Mouse (Mus musculus) embryo, embryonic 9.5 days (tissue): ENCODE measurements around the gene Gcm1.
"Not testable (repeated sequence)": the region's sequence is repeated elsewhere in the genome, so short reads cannot be mapped to it uniquely, and the experiment has no call there.

Experiments used
- DNase-seq: peaks from one replicate; pipeline ENCODE4 v3.0.0-alpha.2; 2017; ENCODE audit errors: extremely low spot score

Gene Gcm1

DNA sequence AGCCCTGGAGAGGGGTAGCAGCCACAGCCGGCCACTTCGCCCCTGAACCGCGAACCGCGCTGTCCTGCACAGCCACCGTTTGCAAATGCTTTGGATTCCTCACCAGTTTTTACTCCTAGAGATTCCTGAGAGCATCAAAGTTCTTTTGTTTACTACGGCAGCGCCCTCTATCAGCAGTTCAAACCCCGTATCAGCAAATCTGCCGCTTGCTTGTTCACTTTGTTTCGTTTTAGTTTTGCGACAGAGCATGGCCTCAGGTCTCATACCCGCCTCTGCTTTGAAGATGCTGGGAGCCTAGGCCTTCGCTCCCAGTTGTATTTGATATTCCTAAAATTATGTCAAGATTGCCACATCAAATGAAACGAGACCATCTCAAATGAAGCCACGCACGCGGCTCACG, 5.0 kb upstream of the Gcm1 start:
- DNase-seq: no peak

DNA sequence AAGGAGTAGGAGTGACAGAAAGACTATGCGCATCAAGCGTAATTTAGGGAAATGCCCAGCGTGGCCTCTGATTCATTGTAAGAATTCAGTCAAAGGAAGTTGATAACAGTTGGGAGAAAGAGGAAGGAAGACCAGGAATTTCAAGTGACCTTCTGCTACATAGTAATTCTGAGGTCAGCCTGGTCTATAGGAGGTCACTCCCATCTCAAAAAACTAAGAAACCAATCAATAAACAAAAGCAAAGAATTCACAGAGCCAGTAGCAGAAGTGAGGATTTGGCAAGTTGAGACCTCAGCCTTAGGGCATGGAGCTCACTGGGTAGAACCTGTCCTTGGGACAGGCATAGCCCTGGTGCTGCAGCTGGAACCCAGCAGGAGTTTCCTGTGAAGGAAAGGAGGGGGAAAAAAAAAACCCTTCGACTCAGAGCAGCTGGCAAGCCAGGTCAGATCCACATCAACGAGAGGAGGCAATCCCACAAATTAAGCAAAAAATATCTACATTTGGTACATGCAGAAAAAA, 1.2 kb upstream of the Gcm1 start:
- DNase-seq: no peak

DNA sequence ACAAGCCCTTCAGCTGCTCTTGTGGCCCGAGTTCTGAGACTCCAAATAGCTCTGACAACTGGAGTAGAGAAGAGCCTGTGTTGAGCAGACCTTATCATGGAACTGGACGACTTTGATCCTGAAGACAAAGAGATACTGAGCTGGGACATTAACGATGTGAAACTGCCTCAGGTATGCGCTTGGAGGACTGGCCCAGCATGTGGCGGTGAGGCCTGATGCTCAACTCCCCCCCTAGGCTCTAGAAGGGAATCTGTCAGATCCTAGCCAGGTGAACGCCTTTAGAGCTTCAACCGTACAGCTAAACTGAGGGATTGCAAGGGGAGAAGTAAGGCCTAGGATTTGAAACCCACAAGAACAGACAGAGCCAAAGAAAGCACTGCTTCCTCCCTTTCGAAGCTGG, 2.1 kb downstream of the Gcm1 start:
- DNase-seq: no peak

DNA sequence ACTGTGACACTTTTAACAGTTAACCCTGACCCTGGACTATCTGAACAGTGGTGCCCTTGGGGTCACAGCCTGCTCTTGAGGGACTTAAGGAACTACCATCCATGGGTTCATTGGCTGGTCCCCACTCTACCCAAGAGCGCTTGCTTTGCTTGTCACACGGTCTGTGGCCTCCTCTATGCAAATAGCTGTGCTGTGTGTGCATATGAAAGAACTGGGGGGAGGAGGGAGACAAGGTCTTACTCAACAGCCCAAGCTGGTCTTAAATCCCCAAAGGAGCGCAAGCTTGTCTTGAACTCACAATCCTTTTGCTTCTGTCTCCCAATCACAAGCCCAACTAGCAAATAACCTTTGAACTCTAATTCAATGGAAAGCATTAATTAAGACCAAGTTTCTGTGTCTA, 2.6 kb downstream of the Gcm1 start:
- DNase-seq: no peak

DNA sequence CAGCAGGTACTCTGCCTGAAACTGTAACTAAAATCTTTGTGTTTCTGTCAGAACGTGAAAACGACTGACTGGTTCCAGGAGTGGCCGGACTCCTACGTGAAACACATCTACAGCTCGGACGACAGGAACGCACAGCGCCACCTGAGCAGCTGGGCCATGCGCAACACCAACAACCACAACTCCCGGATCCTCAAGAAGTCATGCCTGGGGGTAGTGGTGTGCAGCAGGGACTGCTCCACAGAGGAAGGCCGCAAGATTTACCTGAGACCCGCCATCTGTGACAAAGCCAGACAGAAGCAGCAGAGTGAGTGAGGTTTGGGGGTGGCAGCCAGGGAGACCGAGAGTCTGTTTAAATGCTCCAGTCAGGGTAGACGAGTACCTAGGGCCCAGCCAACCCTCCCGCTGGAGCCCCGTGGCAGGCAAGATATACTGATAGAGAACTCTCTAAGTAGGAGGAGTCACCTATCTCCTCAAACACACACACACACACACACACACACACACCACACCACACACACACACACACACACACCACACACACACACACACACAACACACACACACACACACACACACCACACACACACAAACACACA, 7.9 kb downstream of the Gcm1 start:
- DNase-seq: no peak

DNA sequence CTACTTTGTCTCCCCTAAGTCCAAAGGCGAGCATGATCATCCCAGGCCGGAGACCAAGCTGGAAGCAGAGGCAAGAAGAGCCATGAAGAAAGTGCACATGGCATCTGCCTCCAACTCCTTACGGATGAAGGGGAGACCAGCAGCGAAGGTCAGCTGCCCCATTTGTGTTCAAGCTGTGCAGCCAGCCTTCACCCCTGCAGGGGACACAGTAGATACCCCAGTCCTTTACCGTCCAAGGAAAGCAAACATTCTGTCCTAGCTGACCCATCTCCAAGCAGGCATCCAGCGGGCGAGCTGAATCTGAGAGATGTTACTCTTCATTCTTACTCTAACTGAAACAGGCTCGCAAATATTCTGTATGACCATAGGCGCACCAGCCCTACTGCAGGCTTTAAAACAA, 10.7 kb downstream of the Gcm1 start:
- no peak for DNase-seq

DNA sequence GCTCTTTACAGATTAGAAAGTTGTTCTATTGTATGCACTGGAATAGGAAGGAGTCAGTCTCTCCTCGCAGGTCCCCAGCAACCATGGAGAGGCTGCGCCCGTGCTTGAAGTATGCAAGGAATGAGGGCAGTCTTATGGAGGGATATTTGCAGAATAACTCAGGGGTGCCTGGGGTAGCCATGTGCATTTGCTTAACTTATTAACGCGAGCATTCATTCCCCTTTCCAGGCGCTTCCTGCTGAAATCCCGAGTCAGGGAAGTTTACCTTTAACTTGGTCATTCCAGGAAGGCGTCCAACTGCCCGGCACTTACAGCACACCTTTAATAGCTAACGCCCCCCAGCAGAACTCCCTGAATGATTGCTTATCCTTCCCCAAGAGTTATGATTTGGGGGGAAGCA, 12.4 kb downstream of the Gcm1 start:
- no peak for DNase-seq

DNA sequence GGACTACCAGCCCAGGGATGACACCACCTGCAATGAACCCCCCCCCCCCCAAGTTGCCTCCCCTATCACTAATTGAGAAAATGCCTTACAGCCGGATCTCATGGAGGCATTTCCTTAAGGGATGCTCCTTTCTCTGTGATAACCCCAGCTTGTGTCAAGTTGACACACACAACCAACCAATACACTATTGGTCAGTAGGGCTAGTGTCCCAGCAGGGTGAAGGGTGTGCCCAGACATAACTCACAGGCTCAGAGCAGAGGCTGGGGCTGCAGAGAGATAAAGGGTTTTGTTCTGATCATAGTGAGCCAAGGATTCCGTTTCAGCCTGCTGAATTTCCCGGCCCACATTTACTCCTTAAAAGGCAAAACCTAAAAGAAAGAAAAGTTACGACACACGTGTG, 18.8 kb downstream of the Gcm1 start:
- no peak for DNase-seq

DNA sequence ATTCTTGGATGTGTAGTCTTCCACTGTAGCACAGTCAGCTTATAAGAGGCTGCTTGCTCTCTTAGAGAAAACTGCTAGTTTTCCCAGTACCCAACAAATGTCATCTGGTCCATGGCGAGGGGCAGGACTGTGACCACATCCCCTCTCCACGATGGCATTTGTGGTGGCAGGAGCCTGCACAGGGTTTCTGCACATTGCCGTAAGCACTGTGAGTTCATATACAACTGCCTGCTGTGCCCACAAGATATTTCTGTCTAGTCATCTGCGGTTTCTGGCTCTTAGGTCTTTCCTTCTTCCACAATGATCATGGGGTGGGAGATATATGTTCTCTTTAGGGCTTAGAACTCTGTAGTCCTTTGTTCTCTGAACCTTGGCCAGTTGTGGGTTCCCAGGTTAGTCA, 19.9 kb downstream of the Gcm1 start:
- no peak for DNase-seq

DNA sequence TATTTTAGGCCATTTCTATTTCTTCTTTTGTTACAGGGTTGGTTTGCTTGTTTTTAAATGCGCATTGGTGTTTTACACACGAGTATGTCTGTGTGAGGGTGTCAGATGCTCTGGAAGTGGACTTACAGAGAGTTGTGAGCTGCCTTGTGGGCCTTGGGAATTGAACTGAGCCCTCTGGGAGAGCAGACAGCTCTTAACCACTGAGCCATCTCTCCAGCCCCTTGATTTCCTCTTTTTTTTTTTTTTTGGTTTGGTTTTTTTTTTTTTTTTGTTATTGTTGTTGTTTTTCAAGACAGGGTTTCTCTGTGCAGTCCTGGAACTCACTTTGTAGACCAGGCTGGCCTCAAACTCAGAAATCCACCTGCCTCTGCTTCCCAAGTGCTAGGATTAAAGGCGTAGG, 21.6 kb downstream of the Gcm1 start:
- DNase-seq: not testable (repeated sequence)

DNA sequence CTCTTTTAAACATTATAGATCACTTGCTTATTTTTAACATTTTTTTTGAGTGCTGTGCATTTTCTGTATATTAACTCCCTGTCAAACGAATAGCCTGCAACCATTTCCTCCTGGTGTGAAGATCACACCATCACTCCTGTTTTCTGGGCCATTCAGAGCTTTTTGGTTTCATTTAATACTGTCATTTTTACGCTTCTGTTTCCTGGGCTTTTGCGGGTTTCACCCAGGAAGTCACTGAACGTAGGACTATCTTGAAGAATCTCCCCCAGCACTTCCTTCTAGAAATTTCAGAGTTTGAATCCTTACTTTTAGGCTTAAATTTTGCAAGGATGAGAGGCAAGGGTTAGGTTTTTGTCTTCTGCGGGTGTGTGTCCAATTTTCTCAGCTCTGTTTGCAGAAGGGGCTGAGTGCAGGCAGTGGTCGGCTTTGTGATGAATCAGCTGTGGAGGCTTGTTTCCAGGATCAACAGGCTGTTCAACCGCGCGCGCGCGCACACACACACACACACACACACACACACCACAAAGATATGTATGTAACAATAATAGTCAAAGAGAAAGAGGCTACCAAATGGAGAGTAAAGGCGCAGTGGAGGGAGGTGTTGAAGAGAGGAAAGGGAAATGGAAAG, 22.1 kb downstream of the Gcm1 start:
- no peak for DNase-seq

DNA sequence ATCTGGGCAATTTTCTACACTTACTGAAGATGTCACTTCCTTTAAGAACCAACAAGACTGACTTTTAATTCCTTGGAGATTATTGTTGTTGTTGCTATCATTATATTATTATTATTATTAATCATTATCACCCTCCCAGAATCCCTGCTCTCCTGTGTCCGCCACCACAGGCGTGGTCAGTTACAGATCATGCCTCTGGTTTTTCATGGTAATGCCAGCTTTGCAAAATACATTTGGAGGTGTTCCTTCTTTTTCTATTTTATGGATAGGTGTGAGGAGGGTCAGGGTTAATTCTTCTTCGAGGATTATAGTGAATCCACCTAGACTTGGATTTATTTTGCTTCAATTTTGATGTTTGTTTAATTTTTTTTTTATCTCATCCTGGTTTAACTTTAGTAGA, 23.5 kb downstream of the Gcm1 start:
- no peak for DNase-seq

DNA sequence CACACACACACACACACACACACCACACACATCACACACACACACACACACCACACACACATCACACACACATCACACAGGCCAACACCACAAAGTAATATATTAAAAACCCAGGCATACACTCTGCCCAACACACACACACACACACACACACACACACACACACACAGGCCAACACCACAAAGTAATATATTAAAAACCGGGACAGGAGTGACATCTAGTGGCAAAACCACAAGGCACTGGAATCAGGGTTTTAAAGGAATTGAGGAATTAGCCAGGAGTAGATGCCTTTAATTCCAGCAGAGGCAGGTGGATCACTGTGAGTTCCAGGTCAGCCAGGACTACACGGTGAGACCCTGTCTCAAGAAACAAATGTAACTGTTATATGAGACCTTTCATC, 26.5 kb downstream of the Gcm1 start:
- DNase-seq: no peak

DNA sequence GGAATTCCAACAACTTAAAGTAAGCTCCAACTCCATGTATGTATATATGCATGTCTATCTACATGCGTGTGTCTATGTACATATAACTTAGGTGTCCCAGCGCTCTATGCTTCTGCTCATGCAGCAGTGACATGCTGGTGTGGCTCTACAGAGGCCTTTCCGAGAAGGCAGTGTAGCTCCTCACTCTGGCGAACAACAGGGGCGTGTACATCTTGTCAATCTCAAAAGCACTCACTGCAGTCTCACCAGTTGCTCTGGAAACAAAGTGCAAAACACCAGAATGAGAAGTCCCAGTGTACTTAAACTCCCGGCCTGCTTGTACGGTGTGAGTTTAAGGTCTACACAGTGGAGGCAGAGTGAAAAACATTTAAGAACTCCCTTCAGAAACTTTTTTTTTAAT, 30.1 kb downstream of the Gcm1 start:
- no peak for DNase-seq

DNA sequence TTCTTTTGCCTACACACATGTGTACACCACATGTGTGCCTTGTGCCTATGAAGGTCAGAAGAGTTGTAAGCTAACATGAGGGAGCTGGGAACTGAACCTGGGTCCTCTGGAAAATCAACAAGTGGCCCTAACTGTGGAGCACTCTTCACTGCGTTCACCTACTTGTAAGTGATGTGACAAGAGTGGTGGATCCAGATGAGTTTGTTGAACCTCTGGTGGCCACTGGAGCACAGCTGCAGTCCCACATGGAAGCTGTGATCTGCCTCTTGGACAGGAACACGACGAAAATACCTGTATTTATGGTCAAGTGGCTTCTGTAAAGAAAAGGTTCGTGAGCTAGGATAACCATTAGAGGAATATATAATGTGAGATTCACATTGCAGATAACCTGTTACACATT, 32.6 kb downstream of the Gcm1 start:
- DNase-seq: no peak

DNA sequence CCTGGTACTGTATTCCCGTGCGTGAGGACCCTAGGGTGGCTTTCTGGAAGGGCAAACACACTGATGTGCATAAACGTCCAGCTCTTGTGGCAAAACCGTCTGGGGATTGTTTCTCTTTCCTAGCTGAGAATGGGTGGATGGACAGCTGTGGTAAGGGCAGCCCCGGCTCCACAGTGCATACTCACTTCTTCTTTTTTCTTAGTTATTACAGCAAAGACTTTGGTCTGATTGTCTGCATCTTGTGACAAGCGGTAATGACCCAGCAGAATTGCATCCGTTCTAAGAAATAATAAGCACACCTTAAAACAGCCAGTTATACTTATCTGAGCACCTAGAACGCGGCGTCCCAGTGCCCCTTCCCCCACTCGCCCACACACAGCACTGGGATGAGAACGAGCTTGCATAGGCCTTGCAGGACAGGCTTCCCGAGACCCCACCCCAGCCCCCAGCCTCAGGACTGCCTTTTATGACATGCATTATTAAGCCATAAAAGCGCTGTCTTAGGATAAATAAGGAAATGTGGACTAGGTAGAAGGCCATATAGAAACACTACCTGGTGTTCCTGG, 34.1 kb downstream of the Gcm1 start:
- DNase-seq: no peak

DNA sequence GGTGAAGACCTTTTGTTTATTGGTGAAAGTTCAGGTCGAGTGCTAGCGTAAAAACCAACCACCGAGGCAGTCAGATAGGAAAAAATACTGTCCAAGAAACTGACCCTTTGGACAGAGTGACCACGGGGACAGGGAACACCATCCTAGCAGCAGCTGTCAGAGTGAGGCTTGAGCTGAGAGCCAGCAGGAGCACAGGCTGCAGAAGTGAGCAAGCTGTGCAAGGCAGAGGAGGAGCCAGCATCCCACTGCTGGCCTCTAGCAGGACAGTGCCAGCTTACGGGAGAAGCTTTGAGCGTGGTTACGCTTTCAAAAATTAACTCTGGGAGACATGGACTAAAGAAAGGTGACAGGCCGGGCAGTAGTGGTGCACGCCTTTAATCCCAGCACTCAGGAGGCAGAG, 36.0 kb downstream of the Gcm1 start:
- DNase-seq: no peak

DNA sequence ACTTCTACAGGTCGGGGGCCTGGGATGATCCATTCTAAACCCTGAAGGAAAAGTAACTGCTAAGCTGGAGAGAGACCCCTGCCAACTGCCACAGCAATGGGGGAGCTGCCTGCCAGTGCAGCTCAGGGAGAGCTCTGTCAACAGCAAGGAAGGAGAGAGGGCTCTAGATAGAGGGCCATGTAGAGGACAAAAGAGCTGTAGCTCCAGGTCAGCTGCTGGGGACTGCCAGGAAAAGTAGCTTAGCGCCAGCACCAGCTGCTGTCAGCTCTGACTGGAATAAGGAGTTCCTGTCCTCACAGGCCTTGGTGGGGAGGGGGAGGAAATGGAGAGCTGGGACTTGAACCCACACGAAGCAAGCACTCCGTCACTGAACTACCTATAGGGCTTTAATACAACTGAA, 36.8 kb downstream of the Gcm1 start:
- DNase-seq: no peak

DNA sequence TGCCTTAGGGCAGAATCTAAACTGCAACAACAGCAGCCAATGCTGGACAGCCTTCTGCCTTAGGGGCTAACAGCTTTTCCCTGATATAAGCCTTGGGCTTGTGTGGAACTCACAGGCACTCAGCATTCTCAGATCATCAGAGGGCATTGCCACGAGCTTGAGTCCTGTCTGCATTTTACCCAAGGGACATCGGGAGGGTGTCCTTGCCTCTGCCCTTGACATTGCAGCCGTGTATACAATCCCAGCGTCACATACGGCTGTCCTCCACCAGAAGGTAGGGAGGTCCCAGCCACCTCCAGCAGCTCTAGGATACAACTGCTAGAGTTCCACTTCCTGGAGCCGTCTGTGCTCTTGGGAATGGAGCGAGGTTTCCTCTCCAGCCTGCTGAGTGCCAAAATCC, 37.2 kb downstream of the Gcm1 start:
- DNase-seq: no peak

DNA sequence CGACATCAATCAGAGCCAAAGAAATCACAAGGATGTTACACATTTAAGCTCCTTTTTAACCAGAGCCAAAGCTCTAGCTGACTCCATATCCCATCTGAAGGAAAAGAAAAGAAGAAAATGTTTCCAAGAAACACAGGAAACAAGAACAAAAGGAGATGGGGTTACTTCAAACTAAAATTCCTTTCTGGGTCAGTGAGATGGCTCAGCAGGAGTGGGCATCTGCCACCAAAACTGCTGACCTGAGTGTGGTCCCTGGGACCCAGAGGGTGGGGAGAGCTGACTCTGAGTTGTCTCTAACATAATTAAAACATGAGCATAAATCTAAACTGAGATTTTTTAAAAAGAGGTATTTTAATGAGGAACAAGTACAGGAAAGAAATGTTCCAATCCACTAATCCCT, 38.2 kb downstream of the Gcm1 start:
- no peak for DNase-seq

DNA sequence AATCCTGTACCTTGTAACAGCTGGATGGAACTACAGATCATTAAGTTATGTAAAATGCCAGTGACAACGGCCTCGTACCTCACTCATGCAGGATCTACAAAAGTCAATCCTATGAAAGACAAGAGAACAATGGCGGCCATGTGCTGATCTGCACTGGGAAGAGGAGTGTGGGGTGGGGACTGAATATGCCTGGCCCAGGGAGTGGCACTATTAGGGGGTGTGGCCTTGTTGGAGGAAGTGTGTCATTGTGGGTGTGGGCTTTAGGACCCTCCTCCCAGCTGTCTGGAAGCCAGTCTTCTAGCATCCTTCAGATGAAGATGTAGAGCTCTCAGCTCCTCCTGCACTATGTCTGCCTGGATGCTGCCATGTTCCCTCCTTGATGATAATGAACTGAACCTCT, 38.9 kb downstream of the Gcm1 start:
- DNase-seq: no peak

DNA sequence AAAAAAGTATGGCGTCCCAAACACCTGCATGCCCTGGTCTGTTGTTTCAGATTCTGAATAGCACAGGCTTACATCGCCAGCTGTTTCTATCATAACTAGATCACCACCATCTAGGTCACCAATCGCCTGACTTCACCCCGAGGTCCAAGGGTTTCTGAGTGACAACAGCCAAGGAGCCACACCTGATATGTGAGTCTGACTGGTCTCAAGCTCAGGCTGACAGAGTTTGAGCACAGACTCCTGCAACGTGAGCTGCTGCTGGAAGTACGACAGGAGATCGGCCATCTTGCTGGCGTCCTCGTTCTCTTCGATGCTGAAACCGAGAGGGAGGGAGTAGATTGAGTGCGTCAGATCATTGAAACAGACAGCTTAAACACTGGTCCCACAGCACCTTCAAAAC, 44.0 kb downstream of the Gcm1 start:
- no peak for DNase-seq

DNA sequence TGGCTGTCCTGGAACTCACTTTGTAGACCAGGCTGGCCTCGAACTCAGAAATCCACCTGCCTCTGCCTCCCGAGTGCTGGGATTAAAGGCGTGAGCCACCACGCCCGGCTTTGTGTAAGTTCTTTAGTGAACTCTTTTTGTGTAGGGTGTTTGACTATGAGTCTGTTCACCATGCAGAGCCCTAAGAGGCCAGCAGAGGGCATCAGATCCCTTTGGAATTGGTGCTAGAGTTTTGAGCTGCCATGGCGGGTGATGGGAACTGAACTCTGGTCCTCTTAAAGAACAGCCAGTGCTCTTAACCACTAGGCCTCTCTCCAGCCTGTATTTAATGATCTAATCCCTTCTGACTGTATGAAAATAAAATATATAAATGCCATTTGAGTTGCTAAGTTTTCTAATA, 44.7 kb downstream of the Gcm1 start:
- DNase-seq: no peak

DNA sequence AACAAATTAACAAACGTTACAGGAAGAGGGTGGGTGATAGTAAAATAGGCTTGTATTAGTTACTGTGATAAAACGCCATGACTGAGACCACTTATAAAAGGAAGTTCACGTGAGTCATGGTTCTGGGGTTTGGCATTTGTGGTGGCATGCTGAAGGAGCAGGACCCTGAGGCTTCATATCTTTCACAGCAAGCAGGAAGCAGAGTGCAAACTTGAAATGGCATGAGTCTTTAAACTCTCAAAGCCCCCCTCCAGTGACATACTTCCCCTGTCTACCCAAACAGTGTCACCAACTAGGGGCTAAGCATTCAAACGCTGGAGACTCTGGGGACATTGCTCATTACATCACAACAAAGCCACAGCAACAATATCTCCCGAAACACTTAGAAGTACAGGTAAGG, 49.2 kb downstream of the Gcm1 start:
- no peak for DNase-seq
